Mouse (Mus musculus): Measurements from ENCODE around the gene Mc1r.
"Not testable (repeated sequence)": the region's sequence is repeated elsewhere in the genome, so short reads cannot be mapped to it uniquely, and the experiment has no call there.

Gene Mc1r

DNA sequence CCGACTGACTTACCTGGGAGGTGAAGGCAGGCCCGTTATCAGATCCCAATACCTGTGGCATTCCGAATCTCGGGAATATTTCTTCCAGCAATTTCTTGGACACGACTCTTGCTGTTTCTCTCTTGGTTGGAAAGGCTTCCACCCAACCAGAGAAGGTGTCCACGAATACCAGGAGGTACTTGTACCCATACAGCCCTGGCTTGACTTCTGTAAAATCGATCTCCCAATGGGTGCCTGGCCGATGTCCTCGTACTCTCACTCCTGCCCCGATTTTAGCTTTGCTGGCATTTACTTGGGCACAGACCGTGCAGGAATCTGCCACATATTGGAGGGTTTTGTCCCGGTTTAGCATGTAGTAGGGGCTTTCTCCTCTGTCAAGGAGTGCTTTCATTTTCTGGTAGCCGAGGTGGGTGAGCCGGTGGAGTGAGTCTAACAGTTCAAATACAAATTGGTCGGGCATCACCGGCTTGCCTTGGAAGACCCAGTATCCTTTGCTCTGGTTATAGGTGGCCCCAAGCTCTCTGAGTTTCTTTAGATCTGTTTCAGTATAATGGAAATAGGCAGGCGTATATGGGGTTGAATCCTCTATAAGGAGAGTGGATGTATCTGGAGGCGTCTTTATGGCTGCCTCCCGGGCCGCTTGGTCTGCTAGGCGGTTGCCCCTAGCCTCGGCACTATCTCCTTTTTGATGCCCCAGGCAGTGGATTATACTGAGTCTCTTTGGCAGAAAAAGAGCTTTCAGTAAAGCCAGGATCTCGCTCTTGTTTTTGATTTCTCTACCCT is 22.2 kb downstream of the Mc1r start:
- intact Hi-C loops (cut with DNase I) = no loop called here

DNA sequence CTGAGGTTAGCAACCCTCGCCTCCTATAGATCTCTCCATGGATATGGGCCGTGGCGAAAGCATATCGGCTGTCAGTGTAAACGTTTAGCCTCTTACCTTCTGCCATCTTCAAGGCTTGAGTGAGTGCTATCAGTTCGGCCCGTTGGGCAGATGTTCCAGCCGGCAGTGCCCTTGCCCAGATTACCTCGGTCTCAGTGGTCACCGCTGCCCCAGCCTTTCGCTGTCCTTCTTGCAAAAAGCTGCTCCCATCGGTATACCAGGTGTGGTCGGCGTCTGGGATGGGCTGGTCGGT is 22.8 kb downstream of the Mc1r start:
- intact Hi-C loops (cut with DNase I) = not testable (repeated sequence)

DNA sequence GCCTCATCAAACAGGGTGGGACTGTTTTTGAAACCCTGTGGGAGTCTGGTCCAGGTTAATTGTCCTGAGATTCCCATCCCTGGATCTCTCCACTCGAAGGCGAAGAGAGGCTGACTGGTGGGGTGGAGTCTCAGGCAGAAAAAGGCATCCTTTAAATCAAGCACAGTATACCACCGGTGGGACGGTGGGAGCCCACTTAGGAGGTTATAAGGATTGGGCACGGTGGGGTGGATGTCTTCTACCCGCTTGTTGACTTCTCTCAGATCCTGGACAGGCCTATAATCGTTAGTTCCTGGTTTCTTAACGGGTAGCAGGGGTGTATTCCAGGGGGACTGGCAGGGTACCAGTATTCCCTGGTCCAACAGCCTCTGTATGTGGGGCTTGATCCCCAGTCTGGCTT is 24.0 kb downstream of the Mc1r start:
- intact Hi-C loops (cut with DNase I) = not testable (repeated sequence)

DNA sequence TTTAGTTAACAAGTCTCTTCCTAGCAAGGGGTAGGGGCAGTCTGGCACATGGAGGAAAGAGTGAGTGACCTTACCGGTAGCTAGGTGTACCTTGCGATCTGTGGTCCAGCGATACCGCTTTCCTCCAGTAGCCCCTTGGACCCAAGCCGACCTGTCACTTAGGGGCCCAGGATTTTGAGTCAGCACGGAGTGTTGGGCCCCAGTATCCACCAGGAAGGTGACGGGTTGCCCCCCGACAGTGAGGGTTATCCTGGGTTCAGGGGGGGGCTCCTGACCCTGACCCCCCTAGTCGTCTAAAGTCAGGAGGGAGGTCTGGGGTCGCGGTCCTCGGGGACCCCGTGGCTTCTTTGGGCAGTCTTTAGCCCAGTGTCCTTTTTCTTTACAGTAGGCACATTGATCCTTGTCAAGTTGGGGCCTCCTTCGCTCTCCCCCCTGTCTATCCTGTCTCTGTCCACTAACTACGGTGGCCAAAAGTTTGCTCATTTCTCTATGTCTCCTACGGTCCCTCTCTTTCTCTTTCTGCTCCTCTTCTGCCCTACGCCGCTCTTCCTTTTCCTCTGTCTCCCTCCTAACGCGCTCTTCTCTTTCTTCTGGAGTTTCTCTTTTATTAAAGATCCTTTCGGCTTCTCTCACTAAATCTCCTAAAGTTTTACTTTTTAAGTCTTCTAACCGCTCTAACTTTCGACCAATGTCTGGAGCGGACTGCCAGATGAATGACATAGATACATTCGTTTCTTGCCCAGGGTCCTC is 24.9 kb downstream of the Mc1r start:
- intact Hi-C loops (cut with DNase I) = no loop called here

DNA sequence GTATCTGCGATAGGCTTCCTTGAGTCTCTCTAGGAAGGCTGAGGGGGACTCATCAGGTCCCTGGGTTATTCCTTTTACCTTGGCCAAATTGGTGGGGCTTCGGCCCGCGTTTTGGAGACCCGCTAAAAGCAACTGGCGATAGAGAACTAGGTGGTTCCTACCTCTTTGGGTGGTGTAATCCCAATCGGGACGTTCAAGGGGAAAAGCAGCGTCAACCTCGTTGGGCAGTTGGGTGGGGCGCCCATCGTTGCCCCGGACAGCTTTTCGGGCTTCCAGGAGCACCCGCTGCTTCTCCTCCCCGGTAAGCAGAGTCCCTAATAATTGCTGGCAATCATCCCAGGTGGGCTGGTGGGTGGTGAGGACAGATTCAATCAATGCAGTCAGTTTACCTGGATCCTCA is 25.5 kb downstream of the Mc1r start:
- intact Hi-C loops (cut with DNase I) = no loop called here

DNA sequence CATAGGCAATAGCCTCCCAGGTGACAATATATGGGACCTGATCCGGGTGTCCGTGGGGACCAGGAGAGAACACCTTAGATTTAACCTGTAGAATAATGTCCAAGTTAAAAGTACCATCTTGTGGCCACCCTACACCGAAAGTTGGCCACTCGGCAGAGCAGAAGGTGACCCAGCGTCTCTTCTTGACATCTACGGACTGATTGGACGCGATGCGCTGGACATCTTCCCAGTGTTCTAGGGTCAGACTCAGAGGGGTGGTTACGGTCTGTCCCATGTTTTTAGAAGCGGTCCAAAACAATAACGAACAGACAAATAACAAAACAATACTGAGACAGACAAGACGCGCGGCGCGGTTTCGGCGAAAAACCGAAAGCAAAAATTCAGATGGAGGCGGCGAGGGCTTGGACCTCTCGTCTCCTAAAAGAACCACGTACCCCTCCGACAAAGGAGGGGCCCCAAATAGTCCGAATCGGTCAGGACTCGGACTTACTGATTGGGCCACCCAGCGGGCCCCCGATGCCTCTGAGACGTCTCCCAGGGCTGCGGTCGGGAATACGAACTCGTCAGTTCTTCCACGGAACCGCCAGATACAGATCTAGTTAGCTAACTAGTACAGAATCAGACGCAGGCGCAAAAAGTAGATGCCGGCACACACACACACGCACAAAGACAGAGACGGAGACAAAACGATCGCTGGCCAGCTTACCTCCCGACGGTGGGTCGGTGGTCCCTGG is 26.5 kb downstream of the Mc1r start:
- intact Hi-C loops (cut with DNase I) = not testable (repeated sequence)

DNA sequence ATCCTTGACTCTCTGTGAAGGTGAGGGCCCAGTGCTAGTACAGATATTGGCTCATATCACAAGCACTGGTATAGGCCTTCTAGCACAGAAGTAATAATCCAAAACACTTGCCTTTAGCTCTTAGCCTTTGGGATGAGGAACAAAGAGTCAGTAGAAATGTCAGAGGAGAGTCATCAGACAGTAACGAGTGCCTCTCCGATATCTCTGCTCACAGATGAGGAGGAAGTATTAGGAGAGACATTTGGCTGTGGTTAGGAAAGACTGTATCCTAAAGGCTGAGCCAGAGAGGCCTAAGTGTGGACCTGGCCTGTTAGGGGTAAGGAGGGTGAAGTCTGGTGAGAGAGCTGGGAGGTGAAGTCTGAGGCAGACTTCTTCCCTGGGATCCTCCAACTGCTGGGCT is 34.9 kb downstream of the Mc1r start:
- intact Hi-C loops (cut with DNase I) = no loop called here

DNA sequence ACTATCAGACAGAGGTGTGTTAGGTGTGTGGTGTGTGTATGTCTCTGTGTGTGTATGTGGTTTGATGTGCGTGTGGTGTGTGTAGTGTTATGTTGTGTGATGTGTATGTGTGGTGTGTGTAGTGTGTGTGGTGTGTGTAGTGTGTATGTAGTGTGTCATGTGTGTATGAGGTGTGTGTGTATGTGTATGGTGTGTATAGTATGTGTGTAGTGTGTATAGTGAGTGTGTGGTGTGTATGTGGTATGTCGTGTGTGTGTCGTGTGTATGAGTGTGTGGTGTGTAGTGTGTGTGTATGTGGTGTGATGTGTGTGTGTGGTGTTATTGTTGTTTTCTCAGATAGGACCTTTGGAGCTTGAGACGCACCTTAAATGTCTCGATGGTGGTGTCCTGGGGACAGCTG is 35.4 kb downstream of the Mc1r start:
- intact Hi-C loops (cut with DNase I) = no loop called here

DNA sequence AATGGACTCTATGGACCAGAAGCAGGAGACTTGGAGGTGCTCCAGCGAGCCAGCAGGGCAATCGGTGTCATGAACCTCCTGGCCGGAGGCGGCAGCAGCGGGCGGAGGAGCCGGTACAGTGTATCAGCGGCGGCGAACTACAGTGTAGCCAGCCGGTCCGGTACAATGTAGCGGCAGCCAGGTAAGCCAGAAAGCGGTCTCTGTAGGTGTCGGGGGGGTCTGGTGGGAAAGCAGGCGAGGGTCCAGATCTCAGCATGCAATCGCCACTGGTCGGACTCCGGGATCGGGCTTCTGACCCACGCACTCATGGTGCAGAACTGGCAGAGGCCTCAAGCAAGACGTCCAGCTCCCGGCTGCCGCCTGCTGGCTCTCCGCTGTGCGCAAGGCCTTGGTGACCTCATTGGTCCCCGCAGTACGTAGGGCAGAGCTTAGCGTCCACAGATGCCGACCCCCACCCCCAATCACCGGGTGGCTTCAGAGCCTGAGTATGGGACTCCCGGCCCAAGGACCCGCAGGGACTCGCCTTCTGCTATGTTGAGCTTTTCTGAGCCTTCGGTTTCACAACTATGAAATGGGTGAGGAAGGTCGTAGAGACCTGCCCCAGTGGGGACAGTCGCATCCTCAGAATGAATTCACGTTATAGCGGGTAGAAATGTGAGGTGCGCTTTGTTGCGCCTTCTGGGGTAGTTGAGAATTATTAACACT is 36.1 kb downstream of the Mc1r start:
- intact Hi-C loops (cut with DNase I) = no loop called here

DNA sequence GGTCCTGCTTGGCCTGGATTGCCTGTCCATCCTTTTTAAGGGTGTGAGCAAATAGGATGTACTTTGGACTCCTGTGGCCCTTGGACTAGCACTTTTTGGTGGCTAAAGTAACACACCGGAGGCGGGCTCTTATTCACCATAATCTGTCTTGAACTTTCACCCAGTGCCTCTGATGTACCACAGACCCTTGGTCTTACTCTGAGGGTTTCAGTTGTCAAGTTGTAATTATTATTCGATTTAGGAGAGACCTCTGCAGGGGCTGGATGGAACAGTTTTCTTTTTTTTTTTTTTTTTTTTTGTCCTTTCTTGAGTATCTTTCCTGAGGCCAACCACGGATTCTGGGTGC is 36.6 kb downstream of the Mc1r start:
- intact Hi-C loops (cut with DNase I) = no loop called here

DNA sequence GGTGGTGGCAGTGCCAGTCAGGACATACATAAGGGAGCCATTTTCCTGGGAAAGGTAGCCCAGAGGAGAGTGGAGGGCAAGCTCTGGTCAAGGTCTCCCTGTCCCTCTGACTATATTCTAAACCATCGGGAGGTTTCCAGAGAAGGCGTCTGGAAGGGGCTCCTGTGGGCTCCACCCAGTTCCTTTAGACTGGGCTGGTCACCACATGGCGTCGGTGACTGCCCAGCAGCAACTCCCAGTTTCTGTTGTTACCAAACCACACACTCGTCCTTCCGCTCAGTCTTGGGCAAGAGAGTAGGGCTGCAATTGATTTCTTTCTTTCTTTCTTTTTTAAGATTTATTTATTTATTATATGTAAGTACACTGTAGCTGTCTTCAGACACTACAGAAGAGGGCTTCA is 37.2 kb downstream of the Mc1r start:
- intact Hi-C loops (cut with DNase I) = no loop called here

DNA sequence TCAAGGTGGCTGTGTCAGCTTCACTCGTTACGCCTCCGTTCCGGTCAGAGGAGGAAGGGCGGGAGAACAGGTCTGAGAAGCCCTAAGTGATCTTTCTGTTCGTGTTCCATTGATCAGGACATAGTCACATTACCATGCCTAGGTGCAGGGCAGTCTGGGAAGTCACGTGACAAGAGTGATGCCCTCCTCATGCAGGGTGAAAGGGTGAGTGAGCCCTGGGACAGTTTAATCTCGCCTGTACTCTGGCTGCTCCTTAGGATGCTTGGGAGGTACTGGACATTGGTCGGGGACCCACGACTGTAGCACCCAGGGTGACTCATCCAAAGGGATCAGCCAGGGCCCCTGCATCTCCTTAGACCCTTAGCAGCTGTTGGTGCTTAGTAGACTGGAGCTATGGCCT is 39.1 kb downstream of the Mc1r start:
- intact Hi-C loops (cut with DNase I) = no loop called here

DNA sequence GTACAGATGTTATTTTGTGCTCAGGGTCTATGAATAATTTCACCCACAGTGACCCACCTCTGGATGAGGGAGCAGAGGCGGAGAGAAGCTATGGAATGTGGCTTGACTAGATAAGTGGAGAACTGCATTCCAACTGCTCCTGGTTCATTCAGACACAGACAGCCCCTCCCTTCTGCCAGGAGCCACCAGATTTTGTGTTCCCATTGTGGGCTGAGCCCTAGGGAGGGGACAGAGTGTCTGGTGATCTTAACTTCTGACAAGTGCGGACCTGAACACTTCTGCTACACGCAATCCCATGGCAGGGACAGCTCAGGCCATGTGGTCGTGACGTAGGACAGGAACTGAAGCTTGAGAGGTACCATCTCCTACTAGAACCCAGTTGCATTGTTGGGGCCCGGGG is 39.9 kb downstream of the Mc1r start:
- intact Hi-C loops (cut with DNase I) = no loop called here

DNA sequence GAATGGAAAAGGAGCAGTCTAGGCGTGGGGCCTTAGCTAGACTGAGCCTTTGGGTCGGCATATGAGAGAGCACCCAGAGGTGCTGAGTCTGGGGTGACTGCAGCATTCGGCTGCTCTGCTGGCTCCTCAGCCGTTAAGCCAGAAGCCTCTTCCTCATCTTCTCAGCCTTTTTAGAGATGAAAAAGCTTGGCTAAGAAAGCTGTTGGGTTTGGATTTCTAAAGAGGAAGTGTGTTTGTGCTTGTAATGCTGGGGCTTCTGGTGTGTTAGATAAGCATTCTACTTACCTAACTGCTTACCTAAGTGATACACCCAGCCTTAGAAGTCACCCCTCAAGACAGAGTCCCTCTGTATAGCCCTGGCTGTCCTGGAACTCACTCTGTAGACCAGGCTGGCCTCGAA is 43.9 kb downstream of the Mc1r start:
- intact Hi-C loops (cut with DNase I) = no loop called here

DNA sequence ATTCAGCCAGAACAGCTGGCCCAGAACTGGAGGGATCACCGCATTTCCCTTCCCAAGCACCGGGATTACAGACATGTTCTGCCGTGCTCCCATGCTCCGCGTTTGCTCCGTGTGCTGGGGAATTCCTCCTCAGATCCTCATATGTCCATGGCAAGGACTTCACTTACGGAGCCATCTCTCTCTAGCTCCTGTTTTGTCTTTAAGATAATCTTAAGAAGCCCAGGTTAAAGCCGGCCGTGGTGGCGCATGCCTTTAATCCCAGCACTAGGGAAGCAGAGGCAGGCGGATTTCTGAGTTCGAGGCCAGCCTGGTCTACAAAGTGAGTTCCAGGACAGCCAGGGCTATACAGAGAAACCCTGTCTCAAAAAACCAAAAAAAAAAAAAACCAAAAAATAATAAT is 44.8 kb downstream of the Mc1r start:
- intact Hi-C loops (cut with DNase I) = not testable (repeated sequence)

DNA sequence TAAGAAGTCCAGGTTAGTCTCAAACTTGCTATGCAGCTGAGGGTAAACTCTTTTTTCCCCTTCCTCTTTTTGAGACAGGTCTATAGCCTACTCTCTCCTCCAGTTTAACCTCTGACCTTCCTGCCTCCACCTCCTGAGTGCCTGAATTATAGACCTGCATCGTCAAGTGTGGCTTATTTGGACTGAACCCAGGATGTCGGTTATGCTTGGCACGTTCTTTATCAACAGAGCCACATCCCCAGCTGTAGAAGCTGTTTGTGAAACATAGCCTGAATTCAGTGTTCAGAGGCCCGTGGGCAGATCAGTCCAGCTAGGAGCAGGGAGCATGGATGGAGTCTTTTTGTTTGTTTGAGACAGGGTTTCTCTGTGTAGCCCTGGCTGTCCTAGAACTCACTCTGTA is 45.2 kb downstream of the Mc1r start:
- intact Hi-C loops (cut with DNase I) = no loop called here

DNA sequence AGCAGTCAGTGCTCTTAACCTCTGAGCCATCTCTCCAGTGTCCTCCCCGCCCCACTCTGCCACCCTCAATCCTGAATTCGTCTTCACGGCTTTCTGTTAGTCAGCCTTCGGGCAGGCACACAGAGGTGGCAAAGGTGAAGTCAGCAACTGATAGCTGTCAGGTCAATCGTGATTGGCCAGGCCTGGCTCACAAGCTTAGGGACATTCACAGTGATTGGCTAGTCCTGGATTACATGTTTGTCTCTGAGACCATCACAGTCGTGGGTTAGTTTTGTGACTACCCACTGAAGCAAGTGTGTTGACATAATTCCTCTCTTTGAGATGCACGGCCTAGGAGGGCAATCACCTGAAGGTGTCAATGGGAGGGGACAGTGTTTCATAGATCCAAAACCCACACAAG is 46.4 kb downstream of the Mc1r start:
- intact Hi-C loops (cut with DNase I) = no loop called here

DNA sequence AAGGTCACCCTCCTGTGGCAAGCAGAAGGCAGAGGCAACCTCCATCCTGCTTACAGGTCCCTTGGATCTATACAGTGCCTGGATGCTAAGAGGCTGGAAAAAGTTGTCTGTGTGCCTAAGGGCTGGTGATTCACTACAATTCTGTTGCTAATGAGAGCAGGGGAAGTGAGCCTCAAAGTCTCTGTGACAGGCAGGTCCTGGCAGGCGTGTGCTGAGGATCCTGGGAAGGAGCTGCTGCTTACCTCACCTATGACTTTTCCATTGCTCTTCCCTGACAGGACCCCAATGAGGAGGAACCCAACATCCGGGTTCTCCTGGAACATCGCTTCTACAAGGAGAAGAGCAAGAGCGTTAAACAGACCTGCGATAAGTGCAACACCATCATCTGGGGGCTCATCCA is 47.0 kb downstream of the Mc1r start:
- intact Hi-C loops (cut with DNase I) = no loop called here

DNA sequence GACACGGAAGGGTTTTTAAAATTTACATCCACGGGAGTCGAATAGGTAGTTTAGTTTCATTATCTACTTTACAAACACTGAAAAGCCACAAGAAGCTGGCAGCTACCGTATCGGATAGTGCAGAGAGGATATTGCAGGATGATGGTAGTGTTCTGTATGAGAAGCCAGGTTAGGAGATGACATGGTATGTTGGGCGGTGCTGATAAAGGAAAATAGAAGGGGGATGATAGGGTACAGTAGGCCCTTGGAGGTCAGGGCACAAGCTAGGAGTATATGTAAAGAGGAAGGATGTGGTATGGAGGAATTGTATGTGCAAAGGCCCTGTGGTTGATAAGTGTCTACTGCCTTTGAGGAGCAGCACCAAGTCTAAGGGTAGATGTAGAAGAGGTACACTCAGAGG is 47.7 kb downstream of the Mc1r start:
- intact Hi-C loops (cut with DNase I) = no loop called here

Data from adrenal gland (tissue).